Comparison of ENCODE assay signal across 10 mouse cellular contexts in the genomic region with DNA sequence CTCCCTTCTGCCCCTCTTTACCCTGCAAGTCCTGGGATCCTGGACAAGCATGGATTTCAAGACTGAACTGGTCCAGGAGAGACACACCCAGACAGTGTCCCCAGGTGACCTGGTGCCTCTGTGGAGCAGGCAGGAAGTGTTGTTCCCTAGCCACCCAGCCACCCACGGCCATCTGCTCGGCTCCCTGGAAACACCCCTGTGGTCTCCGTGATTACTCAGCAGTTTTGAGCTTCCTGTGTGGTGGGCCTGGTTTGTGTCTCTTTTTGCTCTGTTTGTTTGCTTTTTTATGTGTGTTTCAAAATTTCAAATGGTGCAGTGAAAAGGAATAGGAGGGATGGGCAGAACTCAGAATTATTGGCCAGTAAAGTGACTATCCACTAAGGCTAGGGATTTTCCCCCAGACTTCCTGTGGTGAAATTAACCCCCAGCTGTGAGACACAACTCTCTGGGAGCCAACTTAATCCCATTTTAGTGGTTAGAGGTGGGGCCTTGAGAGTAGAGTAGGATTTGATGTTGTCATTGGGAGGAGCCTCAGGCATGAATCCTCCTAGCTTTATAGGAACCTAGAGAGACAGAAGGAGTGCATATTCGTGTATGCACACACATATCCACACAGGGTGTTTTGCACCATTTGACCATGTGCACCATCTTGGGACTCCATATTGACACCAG. TPM values are rescaled to one million over a fixed set of nuclear protein-coding genes. Genes with fewer than 3 reads are reported as not detected.
DNase-seq lines count a peak whose midpoint lies in the region; ATAC-seq and TF ChIP-seq lines count a peak whose summit lies in the region.
"Had no signal": no experiment of that assay in that cellular context is flagged by ENCODE, and none has a peak within 500 bp of the region (broad histone marks: within the 10 kb centered on the region; RNA-seq: fewer than 3 reads in every experiment).

No protein-coding gene starts in this region.

- H3K27ac ChIP-seq in limb, embryonic 15.5 days = 0 out of 2 replicates have a peak overlapping the region, but pooled peaks have one; percentile 24
- H3K27ac ChIP-seq in limb, embryonic 10.5 days = no peak overlapping the region
- H3K27ac ChIP-seq in kidney, adult 2 months (ENCODE audit: insufficient read depth, low read depth, low read length) = no peak overlapping the region
- H3K27ac ChIP-seq: forebrain, embryonic 15.5 days; midbrain, embryonic 12.5 days had no signal

- no peak overlapping the region for H3K4me2 ChIP-seq in limb, embryonic 15.5 days
- H3K4me2 ChIP-seq: forebrain, embryonic 15.5 days; midbrain, embryonic 12.5 days had no signal

- ATAC-seq in limb, embryonic 15.5 days (ENCODE audit: insufficient number of reproducible peaks, low FRiP score, low TSS enrichment, low read depth) = no peak
- ATAC-seq: forebrain, embryonic 15.5 days had no signal

- no peak for DNase-seq in limb, embryonic 10.5 days (ENCODE audit: low spot score)
- peak; percentile 63 for DNase-seq in ZHBTc4 (ENCODE audit: low read depth, low spot score)
- DNase-seq in layer of hippocampus, adult 9-11 months = peak; percentile 38
- DNase-seq in thymus, postnatal 10 days (ENCODE audit: low spot score in 2 of 2) = peak; percentile 5 to 8
- no peak for DNase-seq in spleen, postnatal 10 days (ENCODE audit: low spot score in 2 of 2)
- no peak for DNase-seq in kidney, adult 2 months
- DNase-seq in embryo, embryonic 10 days (ENCODE audit: low spot score) = no peak

- 55% methylated on average over 4 of the region's 4 CpGs for WGBS in limb, embryonic 15.5 days
- 55% methylated on average over 4 of the region's 4 CpGs for WGBS in limb, embryonic 10.5 days
- WGBS in kidney, adult 2 months = 56% methylated on average over 4 of the region's 4 CpGs

- TF ChIP-seq POLR2A in kidney, adult 2 months (IDR thresholded peaks at IDR 0.05; ENCODE audit: low read depth, low read length) = no peak

- H3K27me3 ChIP-seq in limb, embryonic 15.5 days = no peaks in the 10 kb centered on the region
- H3K27me3 ChIP-seq in limb, embryonic 10.5 days (ENCODE audit: low read depth, poor library complexity, severe bottlenecking) = no peaks in the 10 kb centered on the region
- no peaks in the 10 kb centered on the region for H3K27me3 ChIP-seq in kidney, adult 2 months (replicated peaks; ENCODE audit: control insufficient read depth, insufficient read depth, low read length)
- H3K27me3 ChIP-seq: forebrain, embryonic 15.5 days; midbrain, embryonic 12.5 days had no signal

- no peak for TF ChIP-seq CTCF in kidney, adult 2 months (conservative IDR thresholded peaks at IDR 0.05; ENCODE audit: insufficient read depth, insufficient read length, low read depth, low read length)

- no peaks in the 10 kb centered on the region for H3K36me3 ChIP-seq in limb, embryonic 15.5 days
- no peaks in the 10 kb centered on the region for H3K36me3 ChIP-seq in limb, embryonic 10.5 days
- no peaks in the 10 kb centered on the region for H3K36me3 ChIP-seq in kidney, adult 2 months (ENCODE audit: control insufficient read depth, insufficient read depth, low read length)
- H3K36me3 ChIP-seq: forebrain, embryonic 15.5 days; midbrain, embryonic 12.5 days had no signal

- H3K4me3 ChIP-seq in limb, embryonic 15.5 days = no peak overlapping the region
- H3K4me3 ChIP-seq in limb, embryonic 10.5 days = no peak overlapping the region
- no peak overlapping the region for H3K4me3 ChIP-seq in kidney, adult 2 months (ENCODE audit: insufficient read depth, low read depth, low read length)
- H3K4me3 ChIP-seq: forebrain, embryonic 15.5 days; midbrain, embryonic 12.5 days had no signal

- peaks cover 8% of the 10 kb centered on the region; the same call in 1 of the 2 replicates for H3K4me1 ChIP-seq in limb, embryonic 15.5 days
- peaks cover 8% of the 10 kb centered on the region; the same call in 1 of the 2 replicates for H3K4me1 ChIP-seq in limb, embryonic 10.5 days
- H3K4me1 ChIP-seq in kidney, adult 2 months (ENCODE audit: control insufficient read depth, insufficient read depth, low read length) = no peaks in the 10 kb centered on the region
- H3K4me1 ChIP-seq: forebrain, embryonic 15.5 days; midbrain, embryonic 12.5 days had no signal

- H3K9me3 ChIP-seq in limb, embryonic 15.5 days = no peaks in the 10 kb centered on the region
- no peaks in the 10 kb centered on the region for H3K9me3 ChIP-seq in limb, embryonic 10.5 days (replicated peaks)
- H3K9me3 ChIP-seq: forebrain, embryonic 15.5 days; midbrain, embryonic 12.5 days had no signal

- no peak overlapping the region for H3K9ac ChIP-seq in limb, embryonic 15.5 days
- H3K9ac ChIP-seq: forebrain, embryonic 15.5 days; midbrain, embryonic 12.5 days had no signal

RNA-seq across cellular contexts. Expression of a gene that starts 59.7 kb away (rescaled TPM):
- 6.4 and 7.8 TPM in 2 replicates for polyA plus RNA-seq in limb, embryonic 15.5 days (2015; fragmentation: Nextera tagmentation; extraction: Ambion mirVana)
- polyA plus RNA-seq in limb, embryonic 10.5 days (2016; fragmentation: Nextera tagmentation; extraction: Ambion mirVana) = 1.1 and 1.3 TPM in 2 replicates
- 49.5 and 65.6 TPM in 2 replicates for polyA plus RNA-seq in kidney, adult 2 months (2012; rRNA removed)

Comparison
In these comparisons a context has a peak if more than half of its experiments do, and no peak if none do; other contexts are left out.
1. DNase-seq: peak in ZHBTc4 (single experiment), layer of hippocampus, adult 9-11 months (single experiment) and thymus, postnatal 10 days (2 of 2); none in limb, embryonic 10.5 days (single experiment), spleen, postnatal 10 days (0 of 2), kidney, adult 2 months (single experiment) and embryo, embryonic 10 days (single experiment).